7 mouse cellular contexts compared by ENCODE assay signal in the genomic region with DNA sequence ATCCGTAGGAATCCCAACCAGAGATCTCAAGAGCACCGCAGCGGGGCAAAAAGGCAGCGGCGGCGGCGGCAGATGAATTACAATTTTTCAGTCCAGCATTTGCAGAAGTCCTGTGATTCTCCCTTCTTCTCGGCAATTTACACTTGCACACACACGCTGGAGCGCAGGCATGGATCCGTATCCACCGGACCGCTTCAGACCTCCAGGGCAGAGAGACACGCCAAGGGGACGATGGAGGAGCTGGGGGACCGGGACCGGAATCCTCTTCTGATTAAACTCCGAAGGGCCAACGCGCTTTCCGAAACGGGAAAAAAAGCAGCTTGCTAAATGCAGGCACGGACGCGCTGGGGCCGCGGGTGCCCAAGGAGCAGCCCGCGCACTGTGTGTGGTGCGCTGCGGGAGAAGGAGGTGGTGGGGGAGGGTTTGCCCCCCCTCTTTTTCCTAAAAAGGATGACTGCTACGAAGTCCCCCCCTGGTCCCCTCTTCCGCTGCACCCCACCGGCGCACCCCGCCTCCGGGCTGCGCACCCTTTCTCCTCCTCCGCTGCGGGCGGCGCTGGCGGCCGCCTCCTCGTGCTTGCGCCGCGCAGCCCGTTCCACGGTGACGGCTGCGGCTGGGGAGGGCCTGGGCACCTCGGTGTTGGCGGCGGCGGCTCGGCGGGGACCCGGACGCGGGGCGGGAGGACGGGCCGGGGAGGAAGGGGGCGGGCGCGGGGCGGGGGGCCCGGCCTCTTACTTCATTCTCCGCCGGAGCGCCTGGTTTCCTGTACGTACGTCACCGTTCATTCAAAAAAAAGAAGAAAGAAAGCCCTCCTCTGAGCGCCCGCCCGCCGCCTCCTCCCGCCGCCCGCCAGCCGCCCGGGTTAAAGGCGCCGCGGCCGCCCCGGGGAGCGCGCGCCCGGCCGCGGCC. TPM values are rescaled to one million over a fixed set of nuclear protein-coding genes. Genes with fewer than 3 reads are reported as not detected.
DNase-seq lines count a peak whose midpoint lies in the region; ATAC-seq and TF ChIP-seq lines count a peak whose summit lies in the region.

A gene (minus strand): TSS at position 654 of the 909 bp plus-strand sequence.

- no peaks in the 10 kb centered on the region for H3K9me3 ChIP-seq in intestine, postnatal 0 days (ENCODE audit: control insufficient read depth)
- no peaks in the 10 kb centered on the region for H3K9me3 ChIP-seq in limb, embryonic 11.5 days (ENCODE audit: control insufficient read depth, low read length)
- no peaks in the 10 kb centered on the region for H3K9me3 ChIP-seq in midbrain, embryonic 13.5 days

- peak within 1 kb of the TSS; percentile 70 for H3K9ac ChIP-seq in intestine, postnatal 0 days (ENCODE audit: low read depth, low read length)
- H3K9ac ChIP-seq in limb, embryonic 11.5 days (ENCODE audit: low read length) = peak within 1 kb of the TSS; percentile 95
- H3K9ac ChIP-seq in midbrain, embryonic 13.5 days (replicated peaks) = peak within 1 kb of the TSS; percentile 87

- peak; percentile 77 for DNase-seq in embryo, embryonic 10 days (ENCODE audit: low spot score)
- DNase-seq in gastrocnemius, postnatal 4 days (ENCODE audit: low spot score in 2 of 2) = peak; percentile 51 to 72
- DNase-seq in limb, embryonic 11.5 days (ENCODE audit: low spot score) = peak; percentile 79

- no peak; the same call in 1 of the 2 replicates for TF ChIP-seq POLR2A in small intestine, adult 2 months (IDR thresholded peaks at IDR 0.05; ENCODE audit: low read depth, low read length)

- peak within 1 kb of the TSS; percentile 75 for H3K27ac ChIP-seq in intestine, postnatal 0 days (ENCODE audit: low read depth, low read length)
- peak within 1 kb of the TSS; percentile 89 for H3K27ac ChIP-seq in limb, embryonic 11.5 days (replicated peaks; ENCODE audit: low read depth, low read length)
- peak within 1 kb of the TSS; percentile 91 for H3K27ac ChIP-seq in midbrain, embryonic 13.5 days
- H3K27ac ChIP-seq in small intestine, adult 2 months (ENCODE audit: insufficient read depth, low read depth, low read length) = peak within 1 kb of the TSS; percentile 42

- ATAC-seq in activated CD4-positive, CD25-positive, alpha-beta regulatory T cell, adult 4 months = peak; percentile 67
- peak; percentile 76 for ATAC-seq in intestine, postnatal 0 days
- ATAC-seq in limb, embryonic 11.5 days (ENCODE audit: insufficient number of reproducible peaks, low FRiP score, low TSS enrichment, low read depth) = peak; percentile 78
- peak; percentile 82 for ATAC-seq in midbrain, embryonic 13.5 days

- 0 out of 2 replicates have a peak, but pooled peaks cover 3% of the 10 kb centered on the region for H3K4me1 ChIP-seq in intestine, postnatal 0 days (replicated peaks; ENCODE audit: control insufficient read depth, insufficient read depth, low read length)
- H3K4me1 ChIP-seq in limb, embryonic 11.5 days (ENCODE audit: control insufficient read depth, insufficient read depth, low read length) = peaks cover 3% of the 10 kb centered on the region; the same call in 1 of the 2 replicates
- peaks cover 34% of the 10 kb centered on the region for H3K4me1 ChIP-seq in midbrain, embryonic 13.5 days (replicated peaks)
- peaks cover 5% of the 10 kb centered on the region for H3K4me1 ChIP-seq in small intestine, adult 2 months (ENCODE audit: control insufficient read depth, insufficient read depth, insufficient read length, low read length)

- H3K4me2 ChIP-seq in intestine, postnatal 0 days (replicated peaks; ENCODE audit: low read depth) = peak within 1 kb of the TSS; percentile 92
- H3K4me2 ChIP-seq in limb, embryonic 11.5 days (ENCODE audit: low read depth, severe bottlenecking) = peak within 1 kb of the TSS; percentile 79
- H3K4me2 ChIP-seq in midbrain, embryonic 13.5 days (replicated peaks) = peak within 1 kb of the TSS; percentile 91

- peak within 1 kb of the TSS; percentile 85 for H3K4me3 ChIP-seq in intestine, postnatal 0 days (ENCODE audit: low read depth, low read length)
- H3K4me3 ChIP-seq in limb, embryonic 11.5 days (ENCODE audit: low read depth, low read length) = peak within 1 kb of the TSS; percentile 57
- peak within 1 kb of the TSS; percentile 69 for H3K4me3 ChIP-seq in midbrain, embryonic 13.5 days (replicated peaks)
- H3K4me3 ChIP-seq in small intestine, adult 2 months (ENCODE audit: low read depth, low read length) = peak within 1 kb of the TSS; percentile 87

- WGBS in intestine, postnatal 0 days = under 1% methylated on average over 58 of the region's 95 CpGs
- WGBS in limb, embryonic 11.5 days = under 1% methylated on average over 74 of the region's 95 CpGs
- under 1% methylated on average over 76 of the region's 95 CpGs for WGBS in midbrain, embryonic 13.5 days
- under 1% methylated on average over 82 of the region's 95 CpGs for WGBS in small intestine, adult 2 months

- TF ChIP-seq CTCF in intestine, postnatal 0 days (IDR thresholded peaks at IDR 0.05; ENCODE audit: low read depth) = 0 out of 2 replicates have a peak, but pooled peaks have one; percentile 24
- TF ChIP-seq CTCF in small intestine, adult 2 months (IDR thresholded peaks at IDR 0.05; ENCODE audit: extremely low read depth, insufficient read length, insufficient replicate concordance, low read depth, low read length) = no peak

- no peaks in the 10 kb centered on the region for H3K36me3 ChIP-seq in intestine, postnatal 0 days (ENCODE audit: control insufficient read depth, insufficient read depth)
- H3K36me3 ChIP-seq in limb, embryonic 11.5 days (ENCODE audit: control insufficient read depth, insufficient read depth, low read length) = no peaks in the 10 kb centered on the region
- no peaks in the 10 kb centered on the region for H3K36me3 ChIP-seq in midbrain, embryonic 13.5 days
- H3K36me3 ChIP-seq in small intestine, adult 2 months (ENCODE audit: control insufficient read depth, insufficient read depth, low read length) = no peaks in the 10 kb centered on the region

- H3K27me3 ChIP-seq in intestine, postnatal 0 days (replicated peaks; ENCODE audit: control insufficient read depth, insufficient read depth, low read length) = no peaks in the 10 kb centered on the region
- H3K27me3 ChIP-seq in limb, embryonic 11.5 days (ENCODE audit: control insufficient read depth, insufficient read depth, low read length) = no peaks in the 10 kb centered on the region
- H3K27me3 ChIP-seq in midbrain, embryonic 13.5 days = peaks cover 10% of the 10 kb centered on the region; the same call in 1 of the 2 replicates
- no peaks in the 10 kb centered on the region for H3K27me3 ChIP-seq in small intestine, adult 2 months (ENCODE audit: control insufficient read depth, insufficient read depth, low read length)

RNA-seq across cellular contexts. Expression of the gene that starts here (rescaled TPM):
- polyA plus RNA-seq in activated CD4-positive, CD25-positive, alpha-beta regulatory T cell, adult 4 months (2017; shearing (Covaris generic)) = 100 to 1,000 TPM; 116 to 146 TPM
- 10 to 100 TPM; 10.9 to 11.4 TPM for total RNA-seq in gastrocnemius, postnatal 4 days (2021)
- 3.4 and 3.9 TPM in 2 replicates for polyA plus RNA-seq in intestine, postnatal 0 days (2015; fragmentation: Nextera tagmentation; extraction: Ambion mirVana)
- 10.1 and 10.2 TPM in 2 replicates for polyA plus RNA-seq in limb, embryonic 11.5 days (2014; fragmentation: Nextera tagmentation; extraction: Ambion mirVana)
- polyA plus RNA-seq in midbrain, embryonic 13.5 days (2015; fragmentation: Nextera tagmentation; extraction: Ambion mirVana) = 11.5 and 11.8 TPM in 2 replicates
- 1.1 and 1.5 TPM in 2 replicates for polyA plus RNA-seq in small intestine, adult 2 months (2012; rRNA removed)

Comparison
In these comparisons a context has a peak if more than half of its experiments do, and no peak if none do; other contexts are left out.
1. Peak in every context shown above with its lines: DNase-seq, ATAC-seq, H3K4me3 ChIP-seq and H3K27ac ChIP-seq.